In the genomic region with DNA sequence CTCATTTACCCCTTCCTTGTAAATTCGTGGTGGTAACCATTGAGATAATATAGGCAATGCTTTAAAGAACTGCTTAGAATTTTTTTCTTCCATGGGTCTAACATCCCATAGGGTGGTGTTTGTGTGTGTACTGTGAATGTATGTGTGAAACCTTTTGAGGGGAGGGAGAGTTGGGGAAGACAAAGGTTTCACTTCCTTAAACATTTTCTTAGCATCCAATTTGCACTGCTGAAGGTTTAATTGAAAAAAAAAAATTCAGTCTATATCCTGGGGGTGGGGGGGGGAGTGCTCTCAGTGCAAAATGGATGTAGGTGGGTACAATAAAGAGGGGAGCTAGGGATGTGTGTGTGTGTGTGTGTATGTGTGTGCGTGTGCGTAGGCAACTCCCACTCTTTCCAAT, we compare ENCODE assay signal across 9 mouse cellular contexts. TPM values are rescaled to one million over a fixed set of nuclear protein-coding genes. Genes with fewer than 3 reads are reported as not detected.
DNase-seq lines count a peak whose midpoint lies in the region; ATAC-seq and TF ChIP-seq lines count a peak whose summit lies in the region.
"Had no signal": no experiment of that assay in that cellular context is flagged by ENCODE, and none has a peak within 500 bp of the region (broad histone marks: within the 10 kb centered on the region; RNA-seq: fewer than 3 reads in every experiment).

No protein-coding gene starts in this region.

- H3K4me1 ChIP-seq in heart, adult 2 months (ENCODE audit: control insufficient read depth, insufficient read depth, low read length) = peaks cover 21% of the 10 kb centered on the region
- peaks cover 70% of the 10 kb centered on the region for H3K4me1 ChIP-seq in forebrain, embryonic 15.5 days
- peaks cover 53% of the 10 kb centered on the region for H3K4me1 ChIP-seq in liver, embryonic 15.5 days (replicated peaks)

- peak overlapping the region; percentile 75 for H3K4me3 ChIP-seq in heart, adult 2 months
- peak overlapping the region; percentile 86 for H3K4me3 ChIP-seq in C2C12 (ENCODE audit: insufficient read depth, poor library complexity, severe bottlenecking)
- H3K4me3 ChIP-seq in forebrain, embryonic 15.5 days = peak overlapping the region; percentile 97
- H3K4me3 ChIP-seq in liver, embryonic 15.5 days (replicated peaks) = peak overlapping the region; percentile 66

- H3K79me3 ChIP-seq in C2C12 (ENCODE audit: low read depth) = peaks cover 38% of the 10 kb centered on the region

- H3ac ChIP-seq in C2C12 (ENCODE audit: control insufficient read depth, insufficient read length, low read depth) = peak overlapping the region; percentile 19

- WGBS in heart, adult 2 months = 34% methylated on average over 3 of the region's 3 CpGs
- WGBS in forebrain, embryonic 15.5 days = 7% methylated on average over 3 of the region's 3 CpGs
- WGBS in liver, embryonic 15.5 days (ENCODE audit: insufficient replicate concordance) = 14% methylated on average over 3 of the region's 3 CpGs

- H3K36me3 ChIP-seq in heart, adult 2 months (ENCODE audit: control insufficient read depth, insufficient read depth, low read length) = peaks cover 2% of the 10 kb centered on the region; the same call in 1 of the 2 replicates
- H3K36me3 ChIP-seq in C2C12 (ENCODE audit: control insufficient read depth, insufficient read depth) = peaks cover 3% of the 10 kb centered on the region
- no peaks in the 10 kb centered on the region for H3K36me3 ChIP-seq in forebrain, embryonic 15.5 days
- no peaks in the 10 kb centered on the region for H3K36me3 ChIP-seq in liver, embryonic 15.5 days (replicated peaks)

- TF ChIP-seq CTCF in heart, adult 2 months (IDR thresholded peaks at IDR 0.05) = no peak
- TF ChIP-seq CTCF in C2C12 (IDR thresholded peaks at IDR 0.05; ENCODE audit: control insufficient read depth, insufficient read depth, insufficient read length) = no peak

- TF ChIP-seq EP300 in heart, adult 2 months (IDR thresholded peaks at IDR 0.05; ENCODE audit: insufficient read depth, low read depth, low read length) = no peak

- no peak for DNase-seq in heart, adult 2 months
- no peak for DNase-seq in heart, adult 9 months (ENCODE audit: low spot score in 2 of 2)
- no peak for DNase-seq in c-Kit-positive CD71-positive TER-119-positive erythroid progenitor cells, embryonic 14.5 days (ENCODE audit: low spot score)
- DNase-seq in adrenal gland, postnatal 25 days = no peak
- DNase-seq in embryo, embryonic 11 days = no peak

- no peak for ATAC-seq in forebrain, embryonic 15.5 days (replicated peaks)
- no peak for ATAC-seq in liver, embryonic 15.5 days (ENCODE audit: insufficient read depth)

- intact Hi-C loops in heart, adult 2 months (cut with DNase I) = loop anchor here (1.0 to 10.0 kb wide), 2 partner anchors 18 to 397 kb away; no protein-coding TSS in a partner anchor

- no peaks in the 10 kb centered on the region for H3K9me3 ChIP-seq in forebrain, embryonic 15.5 days
- H3K9me3 ChIP-seq in liver, embryonic 15.5 days (replicated peaks) = no peaks in the 10 kb centered on the region

- TF ChIP-seq POLR2A in heart, adult 2 months (IDR thresholded peaks at IDR 0.05; ENCODE audit: insufficient read depth, low read depth, low read length) = no peak

- H3K9ac ChIP-seq in heart, adult 2 months (ENCODE audit: low read depth, low read length) = peak overlapping the region; percentile 43
- peak overlapping the region; percentile 99 for H3K9ac ChIP-seq in forebrain, embryonic 15.5 days (replicated peaks)
- H3K9ac ChIP-seq in liver, embryonic 15.5 days = 0 out of 2 replicates have a peak overlapping the region, but pooled peaks have one; percentile 63

- peak overlapping the region; percentile 93 for H3K27ac ChIP-seq in heart, adult 2 months
- peak overlapping the region; percentile 99 for H3K27ac ChIP-seq in forebrain, embryonic 15.5 days (replicated peaks)
- H3K27ac ChIP-seq in liver, embryonic 15.5 days (replicated peaks) = peak overlapping the region; percentile 69; the same call in 1 of the 2 replicates

- peak overlapping the region; percentile 87 for H3K4me2 ChIP-seq in forebrain, embryonic 15.5 days (replicated peaks)
- H3K4me2 ChIP-seq in liver, embryonic 15.5 days = peak overlapping the region; percentile 73

- H3K79me2 ChIP-seq in heart, adult 2 months (replicated peaks; ENCODE audit: control insufficient read depth, insufficient read depth, low read length) = no peaks in the 10 kb centered on the region
- H3K79me2 ChIP-seq in C2C12 (ENCODE audit: control insufficient read depth, insufficient read depth) = peaks cover 46% of the 10 kb centered on the region

- H3K27me3 ChIP-seq in heart, adult 2 months (ENCODE audit: control insufficient read depth, insufficient read depth, low read length) = no peaks in the 10 kb centered on the region
- no peaks in the 10 kb centered on the region for H3K27me3 ChIP-seq in C2C12 (ENCODE audit: control insufficient read depth, insufficient read depth, insufficient read length)
- H3K27me3 ChIP-seq in forebrain, embryonic 15.5 days = no peaks in the 10 kb centered on the region
- H3K27me3 ChIP-seq in liver, embryonic 15.5 days = peaks cover 79% of the 10 kb centered on the region

TF ChIP-seq in C2C12, 6 proteins besides CTCF, POLR2A, EP300 and RAD21:
- TF ChIP-seq MAX (IDR thresholded peaks at IDR 0.05) (no peak), FOSL1 (IDR thresholded peaks at IDR 0.05; ENCODE audit: insufficient read depth, low read length, poor library complexity, severe bottlenecking) (no peak), MYOG (IDR thresholded peaks at IDR 0.05; ENCODE audit: control insufficient read depth, extremely low read depth, insufficient read length) (no peak), CEBPB (IDR thresholded peaks at IDR 0.05; ENCODE audit: low read depth) (no peak), USF1 (IDR thresholded peaks at IDR 0.05; ENCODE audit: low read depth) (no peak), MYOD1 (IDR thresholded peaks at IDR 0.05; ENCODE audit: control insufficient read depth, insufficient read length, low read depth) (no peak)

RNA-seq across cellular contexts. Expression of gene Bcl9l, which starts 0.5 kb away (rescaled TPM):
- total RNA-seq in heart, adult 2 months (2021) = 10 to 100 TPM; 44.5 to 58.7 TPM
- 15.3 and 21.5 TPM in 2 replicates for polyA plus RNA-seq in heart, adult 2 months (2012; rRNA removed)
- 31.4 TPM for polyA plus RNA-seq in C2C12 (2012; fragmentation: generic; extraction: Trizol)
- polyA plus RNA-seq in forebrain, embryonic 15.5 days (2015; fragmentation: Nextera tagmentation; extraction: Ambion mirVana) = 13.6 and 14.4 TPM in 2 replicates
- 1.9 and 2.3 TPM in 2 replicates for polyA plus RNA-seq in liver, embryonic 15.5 days (2015; fragmentation: Nextera tagmentation; extraction: Ambion mirVana)
- 56.0 and 82.0 TPM in 2 replicates for total RNA-seq in adrenal gland, postnatal 25 days (2021)

RNA-seq across cellular contexts. Expression of gene Upk2, which starts 27.3 kb away (rescaled TPM):
- total RNA-seq in heart, adult 2 months (2021) = not detected
- polyA plus RNA-seq in heart, adult 2 months (2012; rRNA removed) = 0.47 and 0.53 TPM in 2 replicates
- 0.04 TPM for polyA plus RNA-seq in C2C12 (2012; fragmentation: generic; extraction: Trizol)
- polyA plus RNA-seq in forebrain, embryonic 15.5 days (2015; fragmentation: Nextera tagmentation; extraction: Ambion mirVana) = not detected in 2 replicates
- not detected in 2 replicates for polyA plus RNA-seq in liver, embryonic 15.5 days (2015; fragmentation: Nextera tagmentation; extraction: Ambion mirVana)
- total RNA-seq in adrenal gland, postnatal 25 days (2021) = not detected in 2 replicates
- total RNA-seq: megakaryocyte-erythroid progenitor cell, adult 5-6 weeks had no signal

RNA-seq across cellular contexts. Expression of gene Foxr1, which starts 41.2 kb away (rescaled TPM):
- not detected for total RNA-seq in heart, adult 2 months (2021)
- polyA plus RNA-seq in heart, adult 2 months (2012; rRNA removed) = not detected in 2 replicates
- not detected for polyA plus RNA-seq in C2C12 (2012; fragmentation: generic; extraction: Trizol)
- polyA plus RNA-seq in forebrain, embryonic 15.5 days (2015; fragmentation: Nextera tagmentation; extraction: Ambion mirVana) = not detected in 2 replicates
- polyA plus RNA-seq in liver, embryonic 15.5 days (2015; fragmentation: Nextera tagmentation; extraction: Ambion mirVana) = 0.06 TPM in 1 of 2 replicates, not detected in the other
- total RNA-seq in adrenal gland, postnatal 25 days (2021) = not detected in 2 replicates
- total RNA-seq: megakaryocyte-erythroid progenitor cell, adult 5-6 weeks had no signal

Comparison
In these comparisons a context has a peak if more than half of its experiments do, and no peak if none do; other contexts are left out.
1. H3K9ac ChIP-seq: peak in every context shown above with its lines; median percentile 99 in forebrain, embryonic 15.5 days; 63 in liver, embryonic 15.5 days; 43 in heart, adult 2 months.